Mouse (Mus musculus): Measurements from ENCODE around the gene Hfe. TPM values are rescaled to one million over a fixed set of nuclear protein-coding genes. Genes with fewer than 3 reads are reported as not detected.

Hfe gene
- polyA plus RNA-seq, 1 experiment from 2014 or later = 3.5 TPM

GRCm38 (mm10) chr13:23739922-23740252 lies 29.2 kb upstream of the Hfe start:
- 1% methylated on average over 14 of the region's 14 CpGs for WGBS
- no peak for DNase-seq (ENCODE audit: low spot score)
- H3K27me3 ChIP-seq (ENCODE audit: insufficient read depth, poor library complexity, severe bottlenecking) = no peaks in the 10 kb centered on the region
- H3K27ac ChIP-seq = peak overlapping the region; percentile 97
- peaks cover 36% of the 10 kb centered on the region for H3K4me1 ChIP-seq (replicated peaks)
- H3K36me3 ChIP-seq = no peaks in the 10 kb centered on the region
- H3K9me3 ChIP-seq = no peaks in the 10 kb centered on the region
- peak overlapping the region; percentile 66 for H3K4me3 ChIP-seq

- Histone ChIP-seq H3K27me3 (ENCODE audit: insufficient read depth, poor library complexity, severe bottlenecking) (no peaks in the 10 kb centered on the region), H3K9me3 (no peaks in the 10 kb centered on the region), H3K4me1 (replicated peaks) (peaks cover 32% of the 10 kb centered on the region), H3K36me3 (no peaks in the 10 kb centered on the region), H3K27ac (peak overlapping the region; percentile 97), H3K4me3 (peak overlapping the region; percentile 66)
- peak; percentile 90 for DNase-seq (ENCODE audit: low spot score)
- under 1% methylated on average over 39 of the region's 39 CpGs for WGBS
Measured at GRCm38 (mm10) chr13:23739069-23739921, 28.6 kb upstream of the Hfe start.

- Histone ChIP-seq H3K27ac (peak within 1 kb of the TSS; percentile 97), H3K27me3 (ENCODE audit: insufficient read depth, poor library complexity, severe bottlenecking) (no peaks in the 10 kb centered on the region), H3K4me3 (peak within 1 kb of the TSS; percentile 66), H3K36me3 (no peaks in the 10 kb centered on the region), H3K4me1 (replicated peaks) (peaks cover 31% of the 10 kb centered on the region), H3K9me3 (no peaks in the 10 kb centered on the region)
- 0% methylated on average over 38 of the region's 38 CpGs for WGBS
- DNase-seq (ENCODE audit: low spot score) = peak; percentile 92
Measured at GRCm38 (mm10) chr13:23738677-23739068, 28.0 kb upstream of the Hfe start, which contains the start of gene Hist1h1c. Gene Hist1h1c, plus strand, starts transcription at chr13:23738808.

- Histone ChIP-seq H3K27me3 (ENCODE audit: insufficient read depth, poor library complexity, severe bottlenecking) (no peaks in the 10 kb centered on the region), H3K36me3 (no peaks in the 10 kb centered on the region)
Measured at GRCm38 (mm10) chr13:23738041-23738440, 27.4 kb upstream of the Hfe start.

GRCm38 (mm10) chr13:23737091-23737490 lies 26.4 kb upstream of the Hfe start:
- WGBS = 87% methylated on average over 5 of the region's 5 CpGs
- Histone ChIP-seq H3K36me3 (no peaks in the 10 kb centered on the region), H3K27me3 (ENCODE audit: insufficient read depth, poor library complexity, severe bottlenecking) (no peaks in the 10 kb centered on the region), H3K4me1 (replicated peaks) (peaks cover 31% of the 10 kb centered on the region), H3K27ac (peak overlapping the region; percentile 97; the same call in 1 of the 2 replicates), H3K4me3 (no peak overlapping the region), H3K9me3 (no peaks in the 10 kb centered on the region)
- DNase-seq (ENCODE audit: low spot score) = no peak

More at GRCm38 (mm10) chr13:23738041-23738440, 27.4 kb upstream of the Hfe start:
- WGBS = 27% methylated on average over 4 of the region's 4 CpGs
- H3K4me3 ChIP-seq = peak overlapping the region; percentile 66
- peaks cover 31% of the 10 kb centered on the region for H3K4me1 ChIP-seq (replicated peaks)
- H3K9me3 ChIP-seq = no peaks in the 10 kb centered on the region
- DNase-seq (ENCODE audit: low spot score) = no peak
- H3K27ac ChIP-seq = peak overlapping the region; percentile 97

GRCm38 (mm10) chr13:23732156-23732804 lies 21.6 kb upstream of the Hfe start:
- no peak overlapping the region for H3K4me3 ChIP-seq
- 0 out of 2 replicates have a peak, but pooled peaks cover 6% of the 10 kb centered on the region for H3K4me1 ChIP-seq (replicated peaks)
- 0 out of 2 replicates have a peak overlapping the region, but pooled peaks have one; percentile 29 for H3K27ac ChIP-seq
- 29% methylated on average over 8 of the region's 8 CpGs for WGBS
- no peaks in the 10 kb centered on the region for H3K9me3 ChIP-seq
- no peak for DNase-seq (ENCODE audit: low spot score)
- no peaks in the 10 kb centered on the region for H3K27me3 ChIP-seq (ENCODE audit: insufficient read depth, poor library complexity, severe bottlenecking)
- H3K36me3 ChIP-seq = no peaks in the 10 kb centered on the region

- DNase-seq (ENCODE audit: low spot score) = no peak
- Histone ChIP-seq H3K9me3 (no peaks in the 10 kb centered on the region), H3K4me1 (replicated peaks) (0 out of 2 replicates have a peak, but pooled peaks cover 6% of the 10 kb centered on the region), H3K27ac (no peak overlapping the region), H3K27me3 (ENCODE audit: insufficient read depth, poor library complexity, severe bottlenecking) (no peaks in the 10 kb centered on the region), H3K4me3 (no peak overlapping the region), H3K36me3 (no peaks in the 10 kb centered on the region)
- WGBS = 57% methylated on average over 8 of the region's 8 CpGs
Measured at GRCm38 (mm10) chr13:23730479-23730878, 19.8 kb upstream of the Hfe start.

GRCm38 (mm10) chr13:23729706-23730105 lies 19.1 kb upstream of the Hfe start:
- Histone ChIP-seq H3K4me1 (replicated peaks) (peaks cover 11% of the 10 kb centered on the region), H3K27ac (0 out of 2 replicates have a peak overlapping the region, but pooled peaks have one; percentile 29), H3K27me3 (ENCODE audit: insufficient read depth, poor library complexity, severe bottlenecking) (no peaks in the 10 kb centered on the region), H3K4me3 (no peak overlapping the region), H3K36me3 (no peaks in the 10 kb centered on the region), H3K9me3 (no peaks in the 10 kb centered on the region)
- no peak for DNase-seq (ENCODE audit: low spot score)
- WGBS = 91% methylated on average over 5 of the region's 5 CpGs

GRCm38 (mm10) chr13:23729192-23729525 lies 18.5 kb upstream of the Hfe start:
- no peaks in the 10 kb centered on the region for H3K9me3 ChIP-seq
- H3K4me3 ChIP-seq = no peak overlapping the region
- no peak overlapping the region for H3K27ac ChIP-seq
- no peaks in the 10 kb centered on the region for H3K36me3 ChIP-seq
- peaks cover 16% of the 10 kb centered on the region for H3K4me1 ChIP-seq (replicated peaks)
- WGBS = 91% methylated on average over 9 of the region's 9 CpGs
- no peak for DNase-seq (ENCODE audit: low spot score)
- no peaks in the 10 kb centered on the region for H3K27me3 ChIP-seq (ENCODE audit: insufficient read depth, poor library complexity, severe bottlenecking)

- Histone ChIP-seq H3K36me3 (no peaks in the 10 kb centered on the region), H3K27ac (no peak overlapping the region; the same call in 1 of the 2 replicates), H3K9me3 (no peaks in the 10 kb centered on the region), H3K4me1 (replicated peaks) (peaks cover 18% of the 10 kb centered on the region), H3K27me3 (ENCODE audit: insufficient read depth, poor library complexity, severe bottlenecking) (no peaks in the 10 kb centered on the region), H3K4me3 (no peak overlapping the region)
- DNase-seq (ENCODE audit: low spot score) = no peak
- WGBS = 81% methylated on average over 18 of the region's 18 CpGs
Measured at GRCm38 (mm10) chr13:23728472-23729191, 18.0 kb upstream of the Hfe start.

- Histone ChIP-seq H3K27me3 (ENCODE audit: insufficient read depth, poor library complexity, severe bottlenecking) (no peaks in the 10 kb centered on the region), H3K36me3 (no peaks in the 10 kb centered on the region), H3K4me1 (replicated peaks) (peaks cover 18% of the 10 kb centered on the region), H3K4me3 (no peak overlapping the region), H3K27ac (no peak overlapping the region), H3K9me3 (no peaks in the 10 kb centered on the region)
- no peak for DNase-seq (ENCODE audit: low spot score)
- 17% methylated on average over 1 of the region's 1 CpGs for WGBS
Measured at GRCm38 (mm10) chr13:23725213-23725612, 14.6 kb upstream of the Hfe start.

- Histone ChIP-seq H3K4me3 (no peak overlapping the region), H3K36me3 (no peaks in the 10 kb centered on the region), H3K9me3 (0 out of 2 replicates have a peak, but pooled peaks cover 1% of the 10 kb centered on the region), H3K4me1 (replicated peaks) (peaks cover 18% of the 10 kb centered on the region), H3K27me3 (ENCODE audit: insufficient read depth, poor library complexity, severe bottlenecking) (no peaks in the 10 kb centered on the region), H3K27ac (no peak overlapping the region)
- DNase-seq (ENCODE audit: low spot score) = no peak
- WGBS = 80% methylated on average over 4 of the region's 4 CpGs
Measured at GRCm38 (mm10) chr13:23724239-23724638, 13.6 kb upstream of the Hfe start.
